ENCODE assay signal across 21 mouse cellular contexts in genomic region chr13:38089871-38090270, GRCm38 (mm10). TPM values are rescaled to one million over a fixed set of nuclear protein-coding genes. Genes with fewer than 3 reads are reported as not detected.
DNase-seq lines count a peak whose midpoint lies in the region; ATAC-seq lines count a peak whose summit lies in the region.
"Had no signal": no experiment of that assay in that cellular context is flagged by ENCODE, and none has a peak within 500 bp of the region (broad histone marks: within the 10 kb centered on the region; RNA-seq: fewer than 3 reads in every experiment).

No protein-coding gene starts in this region.

- ATAC-seq in heart, embryonic 14.5 days (ENCODE audit: insufficient number of reproducible peaks, insufficient read depth, low FRiP score, low read depth), result 0 out of 2 replicates have a peak, but pooled peaks have one; percentile 17
- ATAC-seq in heart, embryonic 11.5 days (replicated peaks; ENCODE audit: insufficient number of reproducible peaks, low FRiP score, low TSS enrichment), result no peak
- ATAC-seq in intestine, embryonic 15.5 days, result peak; percentile 84
- ATAC-seq in liver, embryonic 13.5 days (ENCODE audit: low read depth), result peak; percentile 24; the same call in 1 of the 2 replicates
- ATAC-seq in stomach, embryonic 15.5 days (ENCODE audit: insufficient read depth, low FRiP score, low read depth), result peak; percentile 74
- no peak for ATAC-seq in kidney, embryonic 14.5 days (ENCODE audit: low FRiP score, low TSS enrichment)
- ATAC-seq: hindbrain, embryonic 16.5 days; midbrain, embryonic 13.5 days had no signal

- DNase-seq in liver, embryonic 13.5 days, result no peak
- DNase-seq in left cerebral cortex, adult 8-10 months (ENCODE audit: low spot score in 2 of 2), result no peak
- no peak for DNase-seq in left cerebral cortex, postnatal 10 days (ENCODE audit: extremely low spot score in 1 of 2, low spot score in 2 of 2)
- DNase-seq: adrenal gland, postnatal 25 days; cerebellum, adult 11-12 months; cerebellum, postnatal 25 days; kidney, adult 2 months; kidney, postnatal 36 days; lung, postnatal 14 days; right cerebral cortex, postnatal 4 days had no signal

- no peak overlapping the region for H3K27ac ChIP-seq in heart, embryonic 14.5 days (replicated peaks in 1 of 2; ENCODE audit: control insufficient read depth in 1 of 2, insufficient read depth in 1 of 2, low read depth in 2 of 2, low read length in 2 of 2)
- H3K27ac ChIP-seq in heart, embryonic 11.5 days (ENCODE audit: low read depth, low read length), result no peak overlapping the region
- peak overlapping the region; percentile 85 for H3K27ac ChIP-seq in intestine, embryonic 15.5 days
- H3K27ac ChIP-seq in liver, embryonic 13.5 days, result no peak overlapping the region; the same call in 1 of the 2 replicates
- H3K27ac ChIP-seq in stomach, embryonic 15.5 days, result peak overlapping the region; percentile 55; the same call in 1 of the 2 replicates
- H3K27ac ChIP-seq in kidney, embryonic 14.5 days (ENCODE audit: low read depth, low read length), result no peak overlapping the region
- H3K27ac ChIP-seq: forebrain, embryonic 12.5 days; heart, embryonic 15.5 days; midbrain, embryonic 13.5 days; neural tube, embryonic 13.5 days had no signal

- no peak overlapping the region for H3K9ac ChIP-seq in heart, embryonic 14.5 days (ENCODE audit: low read length)
- no peak overlapping the region for H3K9ac ChIP-seq in heart, embryonic 11.5 days (ENCODE audit: low read depth, low read length)
- no peak overlapping the region for H3K9ac ChIP-seq in intestine, embryonic 15.5 days
- H3K9ac ChIP-seq in liver, embryonic 13.5 days, result no peak overlapping the region
- H3K9ac ChIP-seq in stomach, embryonic 15.5 days, result no peak overlapping the region
- H3K9ac ChIP-seq in kidney, embryonic 14.5 days (ENCODE audit: low read depth, low read length), result no peak overlapping the region
- H3K9ac ChIP-seq: forebrain, embryonic 12.5 days; heart, embryonic 15.5 days; midbrain, embryonic 13.5 days; neural tube, embryonic 13.5 days had no signal

- H3K36me3 ChIP-seq in heart, embryonic 14.5 days (ENCODE audit: control insufficient read depth, insufficient read depth, low read length), result no peaks in the 10 kb centered on the region
- H3K36me3 ChIP-seq in heart, embryonic 11.5 days (ENCODE audit: control insufficient read depth, insufficient read depth, low read length), result no peaks in the 10 kb centered on the region
- no peaks in the 10 kb centered on the region for H3K36me3 ChIP-seq in intestine, embryonic 15.5 days
- no peaks in the 10 kb centered on the region for H3K36me3 ChIP-seq in liver, embryonic 13.5 days
- no peaks in the 10 kb centered on the region for H3K36me3 ChIP-seq in stomach, embryonic 15.5 days
- H3K36me3 ChIP-seq in kidney, embryonic 14.5 days (ENCODE audit: control insufficient read depth, insufficient read depth, low read length), result no peaks in the 10 kb centered on the region
- H3K36me3 ChIP-seq: forebrain, embryonic 12.5 days; heart, embryonic 15.5 days; midbrain, embryonic 13.5 days; neural tube, embryonic 13.5 days had no signal

- intact Hi-C loops in left cerebral cortex, postnatal 10 days (cut with DNase I), result no loop called here

- H3K4me3 ChIP-seq in heart, embryonic 14.5 days (ENCODE audit: control insufficient read depth in 1 of 2, insufficient read depth in 1 of 2, low read depth in 1 of 2, low read length in 2 of 2), result no peak overlapping the region
- no peak overlapping the region for H3K4me3 ChIP-seq in heart, embryonic 11.5 days (ENCODE audit: low read depth, low read length)
- H3K4me3 ChIP-seq in intestine, embryonic 15.5 days (replicated peaks), result no peak overlapping the region
- no peak overlapping the region for H3K4me3 ChIP-seq in liver, embryonic 13.5 days (replicated peaks)
- H3K4me3 ChIP-seq in stomach, embryonic 15.5 days (replicated peaks), result no peak overlapping the region
- H3K4me3 ChIP-seq in kidney, embryonic 14.5 days (ENCODE audit: low read length), result no peak overlapping the region
- H3K4me3 ChIP-seq: forebrain, embryonic 12.5 days; heart, embryonic 15.5 days; midbrain, embryonic 13.5 days; neural tube, embryonic 13.5 days had no signal

- no peak overlapping the region for H3K4me2 ChIP-seq in heart, embryonic 14.5 days (ENCODE audit: low read length)
- no peak overlapping the region for H3K4me2 ChIP-seq in heart, embryonic 11.5 days
- H3K4me2 ChIP-seq in intestine, embryonic 15.5 days (replicated peaks), result peak overlapping the region; percentile 45
- no peak overlapping the region for H3K4me2 ChIP-seq in liver, embryonic 13.5 days
- 0 out of 2 replicates have a peak overlapping the region, but pooled peaks have one; percentile 11 for H3K4me2 ChIP-seq in stomach, embryonic 15.5 days
- no peak overlapping the region for H3K4me2 ChIP-seq in kidney, embryonic 14.5 days (replicated peaks; ENCODE audit: low read depth, low read length)
- H3K4me2 ChIP-seq: forebrain, embryonic 12.5 days; heart, embryonic 15.5 days; midbrain, embryonic 13.5 days; neural tube, embryonic 13.5 days had no signal

- H3K4me1 ChIP-seq in heart, embryonic 14.5 days (ENCODE audit: control insufficient read depth in 2 of 2, insufficient read depth in 2 of 2, low read length in 2 of 2), result peaks cover 17 to 24% of the 10 kb centered on the region in 2 experiments
- peaks cover 25% of the 10 kb centered on the region for H3K4me1 ChIP-seq in heart, embryonic 11.5 days (ENCODE audit: control insufficient read depth, insufficient read depth, low read length)
- H3K4me1 ChIP-seq in intestine, embryonic 15.5 days (replicated peaks), result peaks cover 8% of the 10 kb centered on the region
- peaks cover 31% of the 10 kb centered on the region for H3K4me1 ChIP-seq in liver, embryonic 13.5 days (replicated peaks)
- H3K4me1 ChIP-seq in stomach, embryonic 15.5 days, result no peaks in the 10 kb centered on the region
- no peaks in the 10 kb centered on the region for H3K4me1 ChIP-seq in kidney, embryonic 14.5 days (ENCODE audit: control insufficient read depth, insufficient read depth, low read length)
- H3K4me1 ChIP-seq: forebrain, embryonic 12.5 days; midbrain, embryonic 13.5 days; neural tube, embryonic 13.5 days had no signal

- no peaks in the 10 kb centered on the region for H3K27me3 ChIP-seq in heart, embryonic 14.5 days (ENCODE audit: control insufficient read depth, insufficient read depth, low read length)
- no peaks in the 10 kb centered on the region for H3K27me3 ChIP-seq in heart, embryonic 11.5 days (ENCODE audit: control insufficient read depth, insufficient read depth, low read length)
- no peaks in the 10 kb centered on the region for H3K27me3 ChIP-seq in intestine, embryonic 15.5 days (replicated peaks)
- H3K27me3 ChIP-seq in liver, embryonic 13.5 days, result no peaks in the 10 kb centered on the region
- H3K27me3 ChIP-seq in stomach, embryonic 15.5 days (replicated peaks), result no peaks in the 10 kb centered on the region
- no peaks in the 10 kb centered on the region for H3K27me3 ChIP-seq in kidney, embryonic 14.5 days (ENCODE audit: control insufficient read depth, insufficient read depth, low read length)
- H3K27me3 ChIP-seq: CH12.LX; forebrain, embryonic 12.5 days; heart, embryonic 15.5 days; midbrain, embryonic 13.5 days; neural tube, embryonic 13.5 days had no signal

- H3K9me3 ChIP-seq in heart, embryonic 14.5 days (ENCODE audit: control insufficient read depth, low read length), result no peaks in the 10 kb centered on the region
- H3K9me3 ChIP-seq in heart, embryonic 11.5 days (replicated peaks; ENCODE audit: control insufficient read depth, low read length), result no peaks in the 10 kb centered on the region
- no peaks in the 10 kb centered on the region for H3K9me3 ChIP-seq in intestine, embryonic 15.5 days
- H3K9me3 ChIP-seq in liver, embryonic 13.5 days (replicated peaks), result no peaks in the 10 kb centered on the region
- no peaks in the 10 kb centered on the region for H3K9me3 ChIP-seq in stomach, embryonic 15.5 days
- H3K9me3 ChIP-seq in kidney, embryonic 14.5 days (ENCODE audit: control insufficient read depth, low read length), result no peaks in the 10 kb centered on the region
- H3K9me3 ChIP-seq: forebrain, embryonic 12.5 days; heart, embryonic 15.5 days; midbrain, embryonic 13.5 days; neural tube, embryonic 13.5 days had no signal

- 27% methylated on average over 4 of the region's 4 CpGs for WGBS in heart, embryonic 14.5 days
- 28% methylated on average over 4 of the region's 4 CpGs for WGBS in heart, embryonic 11.5 days (ENCODE audit: insufficient replicate concordance)
- WGBS in intestine, embryonic 15.5 days, result 29% methylated on average over 4 of the region's 4 CpGs
- 37% methylated on average over 4 of the region's 4 CpGs for WGBS in liver, embryonic 13.5 days (ENCODE audit: insufficient replicate concordance)
- 37% methylated on average over 4 of the region's 4 CpGs for WGBS in stomach, embryonic 15.5 days
- 74% methylated on average over 4 of the region's 4 CpGs for WGBS in kidney, embryonic 14.5 days

RNA-seq across cellular contexts. Expression of gene Cage1, which starts 53.0 kb away (rescaled TPM):
- polyA plus RNA-seq in heart, embryonic 14.5 days (2014; fragmentation: Nextera tagmentation; extraction: Ambion mirVana), result 1.1 and 1.8 TPM in 2 replicates
- polyA plus RNA-seq in heart, embryonic 11.5 days (2014; fragmentation: Nextera tagmentation; extraction: Ambion mirVana), result 0.94 and 1.2 TPM in 2 replicates
- polyA plus RNA-seq in intestine, embryonic 15.5 days (2015; fragmentation: Nextera tagmentation; extraction: Ambion mirVana), result 0.62 and 0.89 TPM in 2 replicates
- polyA plus RNA-seq in liver, embryonic 13.5 days (2015; fragmentation: Nextera tagmentation; extraction: Ambion mirVana), result 0.50 and 0.60 TPM in 2 replicates
- polyA plus RNA-seq in stomach, embryonic 15.5 days (2015; fragmentation: Nextera tagmentation; extraction: Ambion mirVana), result 0.98 and 1.2 TPM in 2 replicates
- 0.90 and 1.1 TPM in 2 replicates for polyA plus RNA-seq in kidney, embryonic 14.5 days (2014; fragmentation: Nextera tagmentation; extraction: Ambion mirVana)
- total RNA-seq in left cerebral cortex, adult 8-10 months (2022), result 1 to 10 TPM; 5.1 to 7.9 (median 6.3) TPM
- total RNA-seq in left cerebral cortex, postnatal 10 days (2021), result 1 to 10 TPM; 2.7 to 2.9 TPM

RNA-seq across cellular contexts. Expression of gene Riok1, which starts 53.1 kb away (rescaled TPM):
- polyA plus RNA-seq in heart, embryonic 14.5 days (2014; fragmentation: Nextera tagmentation; extraction: Ambion mirVana), result 28.0 and 28.1 TPM in 2 replicates
- polyA plus RNA-seq in heart, embryonic 11.5 days (2014; fragmentation: Nextera tagmentation; extraction: Ambion mirVana), result 33.2 and 36.1 TPM in 2 replicates
- polyA plus RNA-seq in intestine, embryonic 15.5 days (2015; fragmentation: Nextera tagmentation; extraction: Ambion mirVana), result 40.1 and 45.9 TPM in 2 replicates
- polyA plus RNA-seq in liver, embryonic 13.5 days (2015; fragmentation: Nextera tagmentation; extraction: Ambion mirVana), result 26.2 and 30.0 TPM in 2 replicates
- polyA plus RNA-seq in stomach, embryonic 15.5 days (2015; fragmentation: Nextera tagmentation; extraction: Ambion mirVana), result 48.1 and 51.1 TPM in 2 replicates
- 50.8 and 62.3 TPM in 2 replicates for polyA plus RNA-seq in kidney, embryonic 14.5 days (2014; fragmentation: Nextera tagmentation; extraction: Ambion mirVana)
- total RNA-seq in left cerebral cortex, adult 8-10 months (2022), result 10 to 100 TPM; 27.2 to 28.4 (median 27.5) TPM
- total RNA-seq in left cerebral cortex, postnatal 10 days (2021), result 10 to 100 TPM; 23.3 to 24.5 TPM

Comparison
In these comparisons a context has a peak if more than half of its experiments do, and no peak if none do; other contexts are left out.
1. ATAC-seq: peak in heart, embryonic 14.5 days (single experiment), intestine, embryonic 15.5 days (single experiment), liver, embryonic 13.5 days (single experiment) and stomach, embryonic 15.5 days (single experiment); none in heart, embryonic 11.5 days (single experiment) and kidney, embryonic 14.5 days (single experiment).
2. H3K27ac ChIP-seq: peak in intestine, embryonic 15.5 days (single experiment) and stomach, embryonic 15.5 days (single experiment); none in heart, embryonic 14.5 days (0 of 2), heart, embryonic 11.5 days (single experiment), liver, embryonic 13.5 days (single experiment) and kidney, embryonic 14.5 days (single experiment).
3. H3K4me2 ChIP-seq: peak in intestine, embryonic 15.5 days (single experiment) and stomach, embryonic 15.5 days (single experiment); none in heart, embryonic 14.5 days (single experiment), heart, embryonic 11.5 days (single experiment), liver, embryonic 13.5 days (single experiment) and kidney, embryonic 14.5 days (single experiment).